Mouse (Mus musculus): ENCODE measurements around the gene Gmps. TPM values are rescaled to one million over a fixed set of nuclear protein-coding genes. Genes with fewer than 3 reads are reported as not detected.

Gmps gene
- polyA plus RNA-seq, 1 experiment: 0.75 TPM

- TF ChIP-seq CTCF (IDR thresholded peaks at IDR 0.05; ENCODE audit: extremely low read depth, insufficient read length, insufficient replicate concordance, low read depth, low read length): no peak
- peak; percentile 72; the same call in 1 of the 2 replicates for TF ChIP-seq POLR2A (IDR thresholded peaks at IDR 0.05; ENCODE audit: low read depth, low read length)
- Histone ChIP-seq H3K36me3 (ENCODE audit: control insufficient read depth, insufficient read depth, low read length) (no peaks in the 10 kb centered on the region), H3K27ac (ENCODE audit: insufficient read depth, low read depth, low read length) (peak within 1 kb of the TSS; percentile 82), H3K4me1 (ENCODE audit: control insufficient read depth, insufficient read depth, insufficient read length, low read length) (peaks cover 2% of the 10 kb centered on the region; the same call in 1 of the 2 replicates), H3K4me3 (ENCODE audit: low read depth, low read length) (peak within 1 kb of the TSS; percentile 90), H3K27me3 (ENCODE audit: control insufficient read depth, insufficient read depth, low read length) (0 out of 2 replicates have a peak, but pooled peaks cover 2% of the 10 kb centered on the region)
- WGBS: under 1% methylated on average over 69 of the region's 69 CpGs
These were observed 11.6 kb upstream of the Gmps start, which contains the start of gene Slc33a1 for GRCm38 (mm10) chr3:63964100-63964921. TSS of gene Slc33a1 (minus strand) at chr3:63964768.

- Histone ChIP-seq H3K27me3 (ENCODE audit: control insufficient read depth, insufficient read depth, low read length) (0 out of 2 replicates have a peak, but pooled peaks cover 2% of the 10 kb centered on the region), H3K4me3 (ENCODE audit: low read depth, low read length) (peak overlapping the region; percentile 90; the same call in 1 of the 2 replicates), H3K36me3 (ENCODE audit: control insufficient read depth, insufficient read depth, low read length) (no peaks in the 10 kb centered on the region), H3K27ac (ENCODE audit: insufficient read depth, low read depth, low read length) (0 out of 2 replicates have a peak overlapping the region, but pooled peaks have one; percentile 9), H3K4me1 (ENCODE audit: control insufficient read depth, insufficient read depth, insufficient read length, low read length) (peaks cover 2% of the 10 kb centered on the region; the same call in 1 of the 2 replicates)
- TF ChIP-seq CTCF (IDR thresholded peaks at IDR 0.05; ENCODE audit: extremely low read depth, insufficient read length, insufficient replicate concordance, low read depth, low read length) (no peak), POLR2A (IDR thresholded peaks at IDR 0.05; ENCODE audit: low read depth, low read length) (no peak)
- 84% methylated on average over 6 of the region's 6 CpGs for WGBS
These were observed 11.0 kb upstream of the Gmps start for GRCm38 (mm10) chr3:63964922-63965249.

GRCm38 (mm10) chr3:63965929-63966328, 10.0 kb upstream of the Gmps start:
- 80% methylated on average over 2 of the region's 2 CpGs for WGBS
- Histone ChIP-seq H3K27me3 (ENCODE audit: control insufficient read depth, insufficient read depth, low read length) (0 out of 2 replicates have a peak, but pooled peaks cover 2% of the 10 kb centered on the region), H3K4me3 (ENCODE audit: low read depth, low read length) (no peak overlapping the region), H3K4me1 (ENCODE audit: control insufficient read depth, insufficient read depth, insufficient read length, low read length) (peaks cover 2% of the 10 kb centered on the region; the same call in 1 of the 2 replicates), H3K27ac (ENCODE audit: insufficient read depth, low read depth, low read length) (no peak overlapping the region), H3K36me3 (ENCODE audit: control insufficient read depth, insufficient read depth, low read length) (no peaks in the 10 kb centered on the region)
- TF ChIP-seq POLR2A (IDR thresholded peaks at IDR 0.05; ENCODE audit: low read depth, low read length) (no peak), CTCF (IDR thresholded peaks at IDR 0.05; ENCODE audit: extremely low read depth, insufficient read length, insufficient replicate concordance, low read depth, low read length) (no peak)

GRCm38 (mm10) chr3:63977895-63978294, 2.0 kb downstream of the Gmps start:
- H3K27ac ChIP-seq (ENCODE audit: insufficient read depth, low read depth, low read length): no peak overlapping the region
- H3K4me3 ChIP-seq (ENCODE audit: low read depth, low read length): no peak overlapping the region
- no peaks in the 10 kb centered on the region for H3K27me3 ChIP-seq (ENCODE audit: control insufficient read depth, insufficient read depth, low read length)
- TF ChIP-seq CTCF (IDR thresholded peaks at IDR 0.05; ENCODE audit: extremely low read depth, insufficient read length, insufficient replicate concordance, low read depth, low read length) (no peak), POLR2A (IDR thresholded peaks at IDR 0.05; ENCODE audit: low read depth, low read length) (no peak)
- H3K4me1 ChIP-seq (ENCODE audit: control insufficient read depth, insufficient read depth, insufficient read length, low read length): peaks cover 2% of the 10 kb centered on the region; the same call in 1 of the 2 replicates
- 79% methylated on average over 4 of the region's 4 CpGs for WGBS
- peaks cover 13% of the 10 kb centered on the region for H3K36me3 ChIP-seq (ENCODE audit: control insufficient read depth, insufficient read depth, low read length)

- H3K27me3 ChIP-seq (ENCODE audit: control insufficient read depth, insufficient read depth, low read length): no peaks in the 10 kb centered on the region
- peaks cover 48% of the 10 kb centered on the region for H3K36me3 ChIP-seq (ENCODE audit: control insufficient read depth, insufficient read depth, low read length)
- WGBS: 75% methylated on average over 1 of the region's 1 CpGs
These were observed 10.8 kb downstream of the Gmps start for GRCm38 (mm10) chr3:63986656-63987055.

GRCm38 (mm10) chr3:63988722-63989440, 13.0 kb downstream of the Gmps start:
- H3K36me3 ChIP-seq (ENCODE audit: control insufficient read depth, insufficient read depth, low read length): peaks cover 52% of the 10 kb centered on the region
- no peak overlapping the region for H3K4me3 ChIP-seq (ENCODE audit: low read depth, low read length)
- H3K4me1 ChIP-seq (ENCODE audit: control insufficient read depth, insufficient read depth, insufficient read length, low read length): no peaks in the 10 kb centered on the region
- H3K27me3 ChIP-seq (ENCODE audit: control insufficient read depth, insufficient read depth, low read length): no peaks in the 10 kb centered on the region
- no peak overlapping the region for H3K27ac ChIP-seq (ENCODE audit: insufficient read depth, low read depth, low read length)
- whole genome bisulfite sequencing: 92% methylated on average over 3 of the region's 3 CpGs
- TF ChIP-seq CTCF (IDR thresholded peaks at IDR 0.05; ENCODE audit: extremely low read depth, insufficient read length, insufficient replicate concordance, low read depth, low read length): no peak
- no peak for TF ChIP-seq POLR2A (IDR thresholded peaks at IDR 0.05; ENCODE audit: low read depth, low read length)

More at GRCm38 (mm10) chr3:63986656-63987055, 10.8 kb downstream of the Gmps start:
- TF ChIP-seq POLR2A (IDR thresholded peaks at IDR 0.05; ENCODE audit: low read depth, low read length) (no peak), CTCF (IDR thresholded peaks at IDR 0.05; ENCODE audit: extremely low read depth, insufficient read length, insufficient replicate concordance, low read depth, low read length) (no peak)
- Histone ChIP-seq H3K4me1 (ENCODE audit: control insufficient read depth, insufficient read depth, insufficient read length, low read length) (no peaks in the 10 kb centered on the region), H3K4me3 (ENCODE audit: low read depth, low read length) (no peak overlapping the region), H3K27ac (ENCODE audit: insufficient read depth, low read depth, low read length) (no peak overlapping the region)

All from small intestine, adult 2 months (tissue).